Mouse (Mus musculus) mesoderm, embryonic 11.5 days (tissue): Measurements from ENCODE around the gene Gm20431.
A peak's percentile ranks its signal among the peaks of the same experiment; 100 is the strongest.

Experiments
- DNase-seq: peaks from one replicate; pipeline ENCODE4 v3.0.0-alpha.2; 2012; ENCODE audit warnings: low read depth, low spot score

Gm20431 gene

DNA sequence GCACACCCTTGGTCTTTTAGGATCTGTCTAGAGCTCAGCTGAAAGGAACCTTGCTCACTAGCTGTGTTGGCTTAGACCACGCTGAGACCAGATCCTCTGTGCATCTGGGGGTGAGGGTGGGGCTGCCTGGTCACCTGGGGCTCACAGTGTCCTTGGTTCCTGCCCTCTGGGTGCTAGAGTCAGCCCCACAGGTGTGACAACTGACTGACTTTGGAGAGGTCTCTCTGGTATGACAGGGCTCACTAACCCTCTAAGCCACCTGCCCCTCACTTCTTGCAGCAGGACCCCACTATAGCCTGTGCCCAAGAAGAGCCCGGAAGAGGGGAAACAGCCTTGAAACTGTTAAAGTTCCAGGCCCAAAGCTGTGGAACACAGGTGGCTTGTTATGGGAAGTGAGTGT, 58.9 kb downstream of the Gm20431 start:
- no peak for DNase-seq

DNA sequence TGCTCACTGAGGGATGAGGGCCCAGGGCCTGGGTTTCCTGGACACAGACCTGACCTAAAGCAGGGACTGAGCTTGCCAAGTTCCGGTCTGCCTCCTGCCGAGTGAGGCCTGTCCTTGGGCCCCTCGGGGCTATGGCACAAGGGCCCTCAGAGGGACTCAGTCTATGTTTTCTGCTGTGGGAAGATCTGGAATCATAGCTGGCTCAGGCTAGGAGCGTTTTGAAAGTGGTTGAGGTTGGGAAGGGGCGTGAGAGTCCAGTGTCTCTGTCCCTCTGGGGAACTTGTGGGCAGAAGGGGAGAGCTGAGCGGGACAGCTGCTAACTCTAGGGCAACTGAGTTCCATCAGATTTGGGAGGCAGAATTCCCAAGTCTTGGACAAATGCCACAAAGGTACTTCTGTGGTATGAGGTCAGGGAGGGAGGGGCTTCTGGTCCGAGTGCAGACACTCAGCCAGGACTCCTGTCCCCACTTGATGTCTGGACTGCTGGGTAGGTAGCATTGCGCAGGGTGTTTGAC, 60.8 kb downstream of the Gm20431 start:
- DNase-seq: no peak

DNA sequence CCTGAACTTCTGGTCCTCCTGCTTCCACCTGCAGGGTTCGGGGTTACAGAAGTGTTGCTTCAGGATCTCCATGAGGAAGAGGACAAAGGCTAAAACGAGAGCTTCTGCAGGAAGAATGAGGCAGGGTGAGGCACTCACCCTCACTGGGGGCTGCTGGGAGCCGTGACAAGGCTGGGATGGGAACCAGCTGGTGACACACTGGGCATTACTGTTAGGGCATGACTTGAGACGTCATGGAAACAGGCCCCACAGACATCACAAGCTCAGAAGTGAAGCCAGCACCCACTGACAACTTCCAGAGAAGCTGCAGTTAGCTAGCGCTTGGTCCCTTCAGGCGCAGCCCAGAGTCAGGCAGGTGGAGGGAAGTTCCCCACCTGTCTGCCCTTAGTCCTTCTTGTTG, 61.4 kb downstream of the Gm20431 start:
- DNase-seq: no peak

DNA sequence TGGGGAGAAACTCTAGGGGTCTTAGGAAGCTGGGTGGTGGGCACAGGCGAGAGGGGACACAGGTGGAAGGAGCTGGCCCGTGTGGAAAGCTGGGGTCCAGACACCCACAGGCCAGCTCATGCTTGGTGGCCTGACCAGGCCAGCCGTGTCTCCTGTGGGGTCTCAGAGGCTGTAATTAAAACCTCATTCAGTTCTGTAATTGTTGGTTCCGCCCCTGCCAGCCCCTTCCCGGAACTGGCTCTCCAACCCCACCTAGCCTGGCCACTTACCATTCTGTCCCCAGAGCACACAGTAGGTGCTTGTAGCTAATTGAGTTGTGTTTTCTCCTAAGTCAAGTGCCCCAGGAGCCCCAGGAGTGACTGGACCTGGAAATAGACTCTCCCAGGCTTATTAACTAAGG, 62.1 kb downstream of the Gm20431 start:
- no peak for DNase-seq

DNA sequence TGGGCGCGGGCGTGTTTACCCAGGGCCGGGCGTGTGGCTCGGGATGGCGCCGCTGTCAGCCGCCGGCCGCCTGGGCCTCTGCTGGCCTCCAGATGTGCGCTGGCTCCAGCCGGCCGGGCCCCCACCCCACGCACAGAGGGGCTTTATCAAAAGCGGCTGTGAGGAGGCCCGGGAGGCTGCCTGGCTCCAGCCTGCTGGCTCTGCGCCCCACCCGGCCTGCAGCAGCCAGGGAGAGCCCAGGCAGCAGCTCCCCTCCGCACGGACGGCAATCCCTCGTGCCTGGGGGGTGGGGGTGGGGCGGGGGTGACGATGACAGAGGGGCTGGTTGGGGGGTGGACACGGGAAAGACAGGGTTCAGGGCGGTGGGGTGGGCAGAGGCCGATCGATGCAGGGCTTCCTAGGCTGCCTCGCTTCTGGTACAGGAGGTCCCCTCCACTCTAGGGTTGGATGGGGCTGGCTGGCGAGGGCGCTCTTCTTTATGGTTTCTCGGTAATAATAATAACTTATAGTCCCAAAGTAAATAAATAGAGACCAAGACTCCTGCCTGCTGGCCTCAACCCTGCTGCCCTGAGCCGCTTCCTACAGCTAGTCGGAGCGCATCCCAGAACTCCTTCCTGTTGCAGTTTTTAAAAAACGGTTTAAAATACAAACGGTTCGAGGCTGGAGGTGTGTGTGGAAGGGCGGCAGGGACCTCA, 63.7 kb downstream of the Gm20431 start:
- peak; percentile 80 for DNase-seq

DNA sequence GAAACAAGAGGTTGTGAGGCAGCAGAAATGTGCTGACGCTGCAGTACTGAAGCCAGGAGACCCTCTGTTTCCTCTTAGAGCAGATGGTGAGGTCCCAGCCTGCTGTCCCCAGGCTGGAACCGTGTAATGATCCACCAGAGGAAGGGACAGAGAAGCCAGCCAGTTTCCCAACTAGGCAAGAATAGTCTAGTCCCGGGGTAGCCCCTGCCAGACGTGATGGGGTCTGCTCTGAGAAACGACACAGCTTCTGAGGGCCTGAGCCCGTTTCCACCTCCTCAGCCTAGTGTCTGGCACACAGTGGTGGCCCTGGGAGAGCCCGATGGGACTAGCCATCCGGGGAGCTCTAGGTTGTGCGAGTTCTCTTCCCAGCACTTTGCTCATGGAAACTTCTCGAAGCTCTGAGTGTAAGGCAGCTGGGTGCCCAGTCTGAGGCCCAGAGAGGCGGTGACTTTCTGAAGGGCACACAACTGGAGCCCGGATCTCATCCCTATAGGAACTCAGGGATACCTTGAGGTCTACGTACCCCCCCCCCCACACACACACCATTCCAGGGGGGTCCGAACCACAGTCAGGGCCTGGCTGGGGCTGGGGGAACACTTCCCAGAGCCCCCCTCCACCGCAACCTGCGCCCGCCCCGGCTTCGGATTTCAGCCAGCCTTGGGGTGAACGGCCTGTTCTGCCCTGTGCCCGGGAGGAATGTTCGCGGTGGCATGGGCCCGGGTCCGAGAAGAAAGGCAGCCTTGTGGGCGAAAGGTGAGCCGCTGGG, 64.4 kb downstream of the Gm20431 start:
- peak; percentile 43 for DNase-seq

DNA sequence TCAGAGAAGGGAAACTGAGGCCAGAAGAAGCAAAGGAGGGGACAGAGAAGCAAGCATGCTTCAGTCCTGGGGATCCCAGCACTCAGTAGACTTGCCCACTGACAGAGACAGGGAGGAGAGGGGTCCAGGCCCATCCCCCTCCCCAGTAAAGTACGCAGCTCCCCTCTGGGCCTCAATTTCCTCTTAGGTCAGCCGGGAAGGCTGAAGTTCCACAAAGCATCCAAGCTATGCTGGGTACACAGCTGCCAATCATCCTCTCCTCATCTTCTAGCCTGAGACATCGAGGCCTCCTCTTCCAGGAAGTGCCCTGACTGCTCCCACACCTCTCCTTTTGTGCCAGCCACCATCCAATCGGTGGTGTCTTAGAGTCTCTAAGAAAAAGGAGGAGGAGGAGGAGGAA, 65.0 kb downstream of the Gm20431 start:
- DNase-seq: peak; percentile 53

DNA sequence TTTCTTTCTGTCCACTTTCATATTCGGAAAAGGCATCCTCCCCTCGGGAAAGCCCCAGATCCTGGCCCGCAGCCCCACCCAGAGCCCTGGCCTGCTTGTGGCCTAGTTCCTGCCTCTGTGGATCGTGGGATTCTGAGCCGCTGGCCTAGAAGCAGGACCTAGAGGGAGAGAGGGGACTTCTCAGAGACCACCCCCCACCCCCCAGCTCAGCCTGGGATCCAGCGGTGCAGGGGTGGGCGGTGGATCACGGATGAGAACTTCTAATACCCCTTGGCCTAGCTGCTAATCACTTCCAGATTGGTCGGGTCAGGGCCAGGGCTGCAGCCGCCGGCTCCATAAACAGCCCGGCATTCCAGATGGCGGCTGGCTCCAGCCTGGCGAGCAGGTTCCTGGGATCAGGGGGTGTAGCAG, 65.5 kb downstream of the Gm20431 start:
- peak; percentile 84 for DNase-seq

DNA sequence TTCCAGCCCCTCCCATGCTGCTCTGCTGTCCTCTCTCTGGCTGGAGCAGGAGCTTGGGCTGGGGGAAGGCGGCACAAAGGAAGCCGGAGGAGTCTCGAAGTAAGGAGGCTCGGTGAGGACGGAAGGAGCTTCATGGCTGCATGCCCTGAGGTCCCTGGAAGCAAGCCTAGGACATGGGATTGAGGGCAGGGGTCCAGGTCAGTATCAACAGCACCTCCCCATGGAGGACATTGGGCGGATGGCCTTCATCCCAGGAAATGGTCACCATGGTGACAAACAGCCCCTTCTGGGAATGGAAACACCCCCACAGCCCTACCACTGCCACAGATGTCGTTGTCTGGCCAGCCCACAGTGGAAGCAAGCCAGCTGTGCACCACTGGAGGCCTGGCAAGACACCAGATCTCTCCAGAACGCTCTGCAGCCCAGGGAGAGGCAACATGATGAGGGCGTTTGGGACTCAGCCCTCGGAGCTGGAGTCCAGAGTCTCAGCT, 66.8 kb downstream of the Gm20431 start:
- DNase-seq: no peak

DNA sequence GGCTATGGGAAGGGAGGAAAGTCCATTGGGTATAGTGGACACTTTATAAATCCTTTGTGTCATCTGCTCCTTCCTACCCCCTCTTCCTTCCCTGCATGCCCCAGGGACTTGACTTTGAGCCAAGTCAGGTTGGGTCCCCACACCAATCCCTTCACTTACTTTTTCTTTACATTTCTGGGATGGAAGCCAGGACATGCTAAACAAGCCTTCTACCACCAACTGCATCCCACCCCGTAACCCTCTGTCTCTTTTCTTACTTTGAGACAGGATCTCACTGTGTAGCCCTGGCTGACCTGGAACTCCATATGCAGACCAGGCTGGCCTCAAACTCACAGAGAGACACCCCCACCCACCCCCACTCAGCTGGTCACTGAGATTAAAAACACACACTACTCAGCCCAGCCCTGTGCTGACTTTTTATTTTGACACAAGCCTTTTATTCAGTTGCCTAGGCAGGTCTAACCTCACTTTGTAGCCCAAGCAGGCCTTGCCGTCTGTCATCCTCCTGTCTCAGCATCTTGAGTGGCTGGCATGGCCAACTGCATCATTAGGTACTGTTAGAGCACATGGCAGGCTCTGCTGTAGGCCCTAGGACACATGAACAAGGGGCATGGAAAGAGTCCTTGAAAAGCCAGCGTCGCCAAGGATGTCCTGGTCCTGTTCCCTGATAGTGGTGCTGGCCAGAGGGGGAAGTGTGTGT, 67.6 kb downstream of the Gm20431 start:
- DNase-seq: no peak

DNA sequence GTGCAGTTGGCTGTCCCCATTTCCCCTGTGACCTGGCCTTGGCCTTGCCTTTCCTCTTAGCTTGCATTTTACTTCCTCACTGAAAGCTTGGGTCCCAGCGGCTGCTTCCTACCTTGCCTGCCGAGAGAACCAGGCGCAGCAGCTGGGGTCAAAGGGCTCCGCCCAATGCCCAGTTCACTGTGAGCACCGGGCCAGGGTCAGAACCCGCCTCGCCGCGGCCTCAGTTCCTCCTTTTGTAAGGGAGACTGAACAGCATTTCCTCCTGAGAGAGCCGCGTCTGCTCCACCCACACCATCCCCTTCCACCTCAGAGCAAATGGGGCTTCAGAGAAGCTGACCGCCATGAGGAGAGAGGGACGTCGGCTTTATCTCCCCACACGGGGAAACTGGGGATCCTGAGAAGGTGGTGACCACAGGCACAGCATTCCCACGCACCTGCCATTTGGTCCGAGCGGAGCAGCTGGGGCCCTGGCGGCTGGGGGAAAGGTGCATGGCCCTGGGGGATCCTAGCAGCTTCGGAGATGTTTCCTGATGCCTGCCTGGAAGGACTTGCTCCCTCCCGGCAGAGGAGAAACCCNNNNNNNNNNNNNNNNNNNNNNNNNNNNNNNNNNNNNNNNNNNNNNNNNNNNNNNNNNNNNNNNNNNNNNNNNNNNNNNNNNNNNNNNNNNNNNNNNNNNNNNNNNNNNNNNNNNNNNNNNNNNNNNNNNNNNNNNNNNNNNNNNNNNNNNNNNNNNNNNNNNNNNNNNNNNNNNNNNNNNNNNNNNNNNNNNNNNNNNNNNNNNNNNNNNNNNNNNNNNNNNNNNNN, 72.3 kb downstream of the Gm20431 start:
- DNase-seq: no peak

DNA sequence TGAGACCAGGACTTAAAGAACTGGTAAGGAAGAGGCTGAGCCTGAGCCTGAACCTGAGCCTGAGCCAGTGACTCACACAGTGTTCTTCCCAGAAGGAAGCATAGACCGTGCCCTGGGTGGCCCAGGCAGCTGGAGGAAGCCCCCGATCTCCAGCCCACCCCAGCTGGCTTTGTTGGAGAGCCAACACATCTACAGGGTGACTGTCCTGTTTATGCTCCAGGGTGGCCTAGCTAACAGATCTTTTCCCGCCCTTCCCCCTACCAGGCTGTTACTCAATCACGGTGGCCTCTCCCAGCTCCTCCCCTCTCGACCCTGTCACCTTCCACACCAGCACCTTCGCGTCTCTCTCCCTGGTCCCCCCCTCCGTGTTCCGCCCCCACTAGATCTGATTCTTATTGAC, 74.3 kb downstream of the Gm20431 start:
- no peak for DNase-seq

DNA sequence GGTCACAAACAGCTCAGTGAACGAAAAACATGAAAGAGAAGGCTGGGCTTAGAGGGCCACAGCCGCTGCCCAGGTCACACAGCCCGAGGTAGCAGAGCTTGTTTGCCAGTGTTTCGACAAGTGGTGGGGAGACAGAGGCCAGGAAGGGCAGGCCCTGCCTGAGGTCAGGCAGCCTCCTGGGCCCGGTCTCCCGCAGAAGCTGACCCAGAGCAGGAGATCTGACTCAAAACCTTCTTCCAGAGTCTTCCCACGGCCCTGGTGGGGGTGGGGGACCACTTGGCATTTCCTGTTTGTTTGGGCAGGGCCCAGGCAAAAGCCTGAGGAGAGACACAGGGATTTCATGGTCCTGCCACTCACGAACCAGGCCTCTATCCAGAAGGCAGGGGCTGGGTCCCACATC, 75.3 kb downstream of the Gm20431 start:
- DNase-seq: no peak

DNA sequence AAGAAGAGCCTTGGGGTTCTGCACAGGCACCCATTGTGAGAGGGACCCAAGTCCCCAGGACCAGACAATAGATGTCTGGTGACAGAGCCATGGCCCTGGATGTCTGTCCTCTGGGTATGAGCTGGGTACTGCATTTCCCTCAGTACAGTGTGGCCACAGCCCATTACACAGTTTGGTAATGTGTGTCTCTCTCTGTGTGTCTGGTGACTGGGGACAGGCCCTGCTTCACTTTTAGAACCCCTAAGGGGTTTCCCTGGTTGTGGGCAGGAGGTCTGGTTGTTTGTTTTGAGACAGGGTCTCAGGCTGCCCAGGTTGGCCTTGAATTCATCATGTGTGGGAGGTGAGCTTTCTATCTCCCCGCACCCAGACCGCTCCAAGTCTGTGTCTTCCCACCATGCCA, 76.0 kb downstream of the Gm20431 start:
- no peak for DNase-seq

DNA sequence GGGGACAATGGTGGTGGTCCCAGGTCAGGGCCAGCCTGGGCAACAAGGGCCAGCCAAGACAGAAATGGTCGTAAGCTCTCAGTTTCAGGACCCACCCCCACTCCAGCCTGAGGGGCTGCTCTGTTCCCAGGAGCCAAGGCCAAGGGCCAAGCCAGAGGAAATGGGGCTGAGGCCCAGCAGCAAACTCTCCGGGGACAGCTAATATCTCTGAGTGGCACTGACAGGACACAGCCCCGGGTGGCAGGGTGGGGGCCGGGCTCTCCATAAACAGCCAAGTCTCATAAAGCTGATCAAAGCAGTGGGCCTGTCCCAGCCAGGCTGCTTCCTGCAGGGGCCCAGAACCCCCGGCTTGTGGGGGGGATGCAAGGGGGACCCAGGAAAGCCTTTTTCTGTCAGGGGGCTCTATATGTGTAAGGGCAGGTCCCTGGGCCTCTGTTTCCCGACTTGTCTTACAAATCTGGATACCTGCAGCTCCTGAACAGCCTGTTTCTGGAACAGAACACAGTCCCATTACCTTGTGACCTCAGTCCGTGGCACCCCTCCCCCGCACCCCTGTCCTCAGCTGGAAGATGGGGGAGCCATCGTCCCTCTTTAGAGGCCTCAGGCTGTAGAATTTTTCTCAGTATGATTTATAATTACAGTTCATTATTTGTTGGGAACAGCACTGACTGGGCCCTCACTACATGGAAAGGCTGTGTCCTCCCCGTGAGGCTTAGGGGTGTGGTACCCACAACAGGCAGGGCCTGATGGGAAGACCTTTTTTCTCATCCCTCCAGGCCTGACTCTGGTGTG, 77.9 kb downstream of the Gm20431 start:
- no peak for DNase-seq

DNA sequence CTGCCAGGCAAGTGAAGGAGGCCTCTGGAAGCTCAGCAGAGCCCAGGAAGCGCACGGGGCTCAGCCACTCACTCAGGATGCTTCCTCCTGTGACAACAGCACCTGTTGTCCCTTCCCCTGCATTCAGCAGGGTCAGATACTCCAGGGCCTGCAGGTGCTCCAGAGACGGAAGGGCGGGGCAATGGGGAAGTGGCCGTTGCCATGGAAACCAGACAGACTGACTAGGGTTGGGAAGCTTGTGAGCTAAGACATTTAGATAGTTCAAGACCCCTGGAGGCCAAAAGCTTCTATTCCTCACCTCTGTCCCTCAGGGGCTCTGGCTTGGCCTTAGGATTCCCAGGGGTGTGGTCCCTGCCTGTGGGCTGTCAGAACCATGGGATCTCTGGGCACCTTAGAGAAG, 82.8 kb downstream of the Gm20431 start:
- no peak for DNase-seq

DNA sequence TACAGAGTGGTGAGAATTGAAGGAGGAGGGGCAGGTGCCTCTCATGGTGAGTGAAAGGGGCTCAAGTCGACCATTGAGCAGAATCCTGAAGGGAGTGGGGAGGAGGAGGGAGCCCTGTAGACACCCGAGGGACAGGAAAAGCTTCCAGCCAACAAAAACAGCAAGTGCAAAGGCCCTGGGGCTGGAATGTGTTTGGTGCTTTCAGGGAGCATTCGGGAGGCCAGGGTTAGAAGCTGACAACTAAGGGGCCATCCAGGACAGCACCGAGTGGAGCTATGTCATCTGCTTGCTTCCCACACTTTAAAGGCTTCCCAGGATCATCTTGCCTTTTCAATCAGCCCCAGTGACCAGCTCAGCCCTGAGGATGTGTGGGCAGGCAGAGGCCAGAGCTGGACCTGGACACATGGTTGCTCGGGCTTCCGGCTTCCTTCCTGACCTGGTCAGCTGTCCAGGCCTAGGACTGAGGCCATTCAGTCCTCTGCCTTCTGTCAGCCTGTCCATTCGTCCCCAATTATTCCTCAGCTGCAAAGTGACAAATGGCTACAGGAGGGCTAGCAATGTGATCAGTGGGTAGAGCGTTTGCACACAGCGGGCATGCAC, 84.0 kb downstream of the Gm20431 start:
- no peak for DNase-seq

DNA sequence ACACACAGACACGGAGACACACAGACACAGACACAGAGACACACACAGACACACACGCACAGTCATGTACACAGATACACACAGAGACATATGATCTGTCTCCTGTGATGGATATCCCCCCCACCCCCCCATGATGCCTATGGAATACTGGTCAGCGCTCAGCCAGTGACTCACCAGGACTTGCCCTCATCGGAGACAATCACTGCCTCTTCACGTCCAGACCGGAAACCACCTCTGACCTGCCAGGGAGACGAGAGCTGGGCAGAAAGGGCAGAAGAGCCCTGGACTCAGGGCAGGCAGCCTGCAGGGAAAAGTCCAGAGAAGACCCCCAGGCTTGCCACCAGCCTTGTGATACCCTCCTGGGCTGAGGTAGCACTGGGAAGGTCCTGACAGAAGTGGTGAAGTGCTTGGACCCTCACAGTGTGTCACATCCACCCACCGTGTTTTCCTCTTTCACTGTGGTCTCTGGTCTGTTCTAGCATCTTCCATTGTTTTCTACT, 85.1 kb downstream of the Gm20431 start:
- no peak for DNase-seq

DNA sequence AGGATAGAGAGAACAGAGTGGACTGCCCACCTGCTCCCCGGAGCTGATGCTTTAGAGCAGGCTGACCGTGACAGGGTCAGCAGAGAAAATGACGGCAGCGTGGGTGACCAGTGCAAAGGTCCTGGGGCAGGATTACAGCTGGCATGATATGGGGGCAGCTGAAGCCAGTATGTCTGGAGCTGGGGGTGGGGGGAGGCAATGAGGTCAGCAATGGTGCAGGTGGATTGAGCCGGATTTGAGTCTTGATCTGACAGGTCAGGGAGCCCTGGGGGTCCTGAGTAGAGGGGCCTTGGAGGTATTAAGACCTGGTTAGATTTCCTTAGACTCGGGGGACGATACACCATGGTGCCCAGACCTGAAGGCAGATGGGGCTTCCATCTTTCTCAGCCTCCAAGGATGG, 85.7 kb downstream of the Gm20431 start:
- DNase-seq: no peak

DNA sequence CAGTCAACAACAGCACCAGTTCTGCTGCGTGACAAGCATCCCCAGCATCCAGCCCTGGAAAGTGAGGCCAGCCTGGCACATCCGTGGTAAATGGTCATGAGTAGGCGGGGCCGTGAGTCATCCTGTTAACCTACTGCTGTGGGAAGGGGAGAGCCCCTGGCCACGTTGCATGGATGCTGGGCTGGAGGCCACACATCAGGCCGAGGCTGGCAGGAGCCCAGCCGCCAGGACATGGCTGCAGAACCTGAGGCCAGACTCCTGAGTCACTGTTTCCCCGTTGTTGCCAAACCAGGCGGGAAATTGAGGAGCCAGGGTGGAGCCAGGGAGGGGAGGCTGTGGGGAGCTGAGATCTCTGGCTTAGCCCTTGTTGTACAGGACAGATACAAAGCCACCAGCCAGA, 86.5 kb downstream of the Gm20431 start:
- no peak for DNase-seq
